Mouse (Mus musculus) erythroid progenitor cell, adult 5-6 weeks (primary cell): ENCODE data around the gene Actn3. TPM values are rescaled to one million over a fixed set of nuclear protein-coding genes. Genes with fewer than 3 reads are reported as not detected.
"Not testable (repeated sequence)": the region's sequence is repeated elsewhere in the genome, so short reads cannot be mapped to it uniquely, and the experiment has no call there.

ENCODE experiments used
- ATAC-seq: replicated peaks from 2 replicates; pipeline ENCODE4 v1.8.0; 2016; ENCODE audit warnings: moderate number of reproducible peaks, mild to moderate bottlenecking, moderate TSS enrichment, inconsistent platforms; ENCODE audit not compliant: poor library complexity, low FRiP score, severe bottlenecking
- total RNA-seq, 2 experiments: library from RNA; stranded (forward) in 1 of 2; stranded (reverse) in 1 of 2; fragments of 150-400 nt in 1 of 2; fragments of 186-747, 209-891 nt in 1 of 2; gene quantifications; 2 replicates each; pipeline versions ENCODE4 v1.2.3 to v1.2.4; 2015 to 2017; ENCODE audit warnings: low replicate concordance in 2 of 2

Gene Actn3
- total RNA-seq (2015; ENCODE audit: low replicate concordance) (not detected in 2 replicates), total RNA-seq (2017; ENCODE audit: low replicate concordance) (0.26 and 0.53 TPM in 2 replicates)

GRCm38 (mm10) chr19:4877785-4878184 is at the start of gene Actn3:
Gene Actn3 (minus strand): TSS chr19:4877909.
- peak; percentile 18 for ATAC-seq

DNA sequence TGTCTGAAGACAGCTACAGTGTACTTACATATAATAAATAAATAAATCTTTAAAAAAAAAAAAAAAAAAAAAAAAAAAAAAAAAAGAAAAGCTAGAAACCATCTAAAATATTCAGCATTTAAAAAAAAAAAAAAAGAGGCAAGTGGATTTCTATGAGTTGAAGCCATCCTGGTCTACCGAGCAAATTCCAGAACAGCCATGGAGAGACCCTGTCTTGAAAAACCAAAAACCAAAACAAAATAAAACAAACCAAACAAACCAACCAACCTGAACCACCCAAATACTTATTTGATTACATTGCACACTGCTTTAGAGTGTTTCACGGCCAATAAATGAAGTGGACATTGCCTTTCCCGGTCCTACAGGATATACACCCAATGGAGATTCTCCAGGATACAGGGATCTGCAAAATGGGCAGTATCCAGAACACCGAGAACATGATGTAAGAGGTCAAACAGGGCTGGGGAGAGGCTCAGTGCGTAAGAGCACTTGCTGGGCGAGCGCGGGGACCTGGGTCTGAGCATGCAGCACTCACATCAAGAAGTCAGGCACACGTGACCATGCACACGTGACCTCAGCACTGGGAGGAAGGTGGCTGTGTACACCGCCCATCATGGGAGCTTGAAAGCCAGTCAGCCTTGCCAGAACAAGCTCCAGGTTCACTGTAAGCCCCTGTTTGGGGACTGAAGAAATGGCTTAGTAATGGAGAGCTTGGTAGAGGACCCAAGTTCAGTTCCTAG is 47.6 kb upstream of the Actn3 start:
- no peak for ATAC-seq

DNA sequence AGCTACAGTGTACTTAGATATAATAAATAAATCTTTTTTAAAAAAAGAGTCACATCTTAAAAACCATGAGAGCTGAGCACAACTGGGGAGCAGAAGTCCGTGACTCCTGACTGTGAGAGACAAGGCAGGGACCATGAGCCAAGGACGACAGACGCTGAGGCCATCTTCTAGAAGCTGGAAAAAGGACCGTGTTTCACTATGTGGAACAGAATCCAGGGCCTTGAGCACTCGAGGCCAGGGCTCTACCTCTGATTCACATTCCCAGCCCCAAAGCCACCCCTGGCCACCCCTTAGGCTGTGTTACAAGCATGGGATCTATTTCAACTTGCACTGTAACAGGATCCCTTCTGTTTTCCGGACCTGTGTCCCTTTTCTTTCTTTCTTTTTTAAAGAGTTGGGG is 41.9 kb upstream of the Actn3 start:
- no peak for ATAC-seq

GRCm38 (mm10) chr19:4916827-4917226 is 39.1 kb upstream of the Actn3 start:
- no peak for ATAC-seq

GRCm38 (mm10) chr19:4915924-4916603 is 38.4 kb upstream of the Actn3 start:
- no peak for ATAC-seq

- no peak for ATAC-seq
Observed at GRCm38 (mm10) chr19:4909376-4909775, 31.7 kb upstream of the Actn3 start.

DNA sequence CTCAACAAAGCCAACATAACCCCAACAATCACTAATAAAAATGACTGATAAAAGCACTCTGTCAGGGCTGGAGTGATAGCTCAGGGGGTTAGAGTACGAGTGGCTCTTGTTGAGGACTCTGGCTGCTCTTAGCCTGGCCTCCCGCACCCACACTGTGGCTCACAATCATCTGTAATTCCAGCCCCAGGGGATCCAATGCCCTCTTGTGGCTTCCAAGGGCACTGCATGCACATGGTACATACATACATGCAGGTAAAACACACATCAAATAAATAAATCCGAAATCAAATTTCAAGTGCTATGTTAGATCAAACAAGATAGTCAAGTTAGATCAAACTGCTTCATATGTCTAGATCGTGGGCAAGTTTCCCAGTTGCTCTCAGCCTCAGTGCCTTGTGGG is 30.4 kb upstream of the Actn3 start:
- ATAC-seq: peak; percentile 75

GRCm38 (mm10) chr19:4905979-4906794 is 28.5 kb upstream of the Actn3 start, which contains the start of gene Bbs1:
Gene Bbs1 (minus strand): TSS chr19:4906628.
- peak; percentile 88 for ATAC-seq

- ATAC-seq: no peak
Observed at GRCm38 (mm10) chr19:4899888-4900287, 22.2 kb upstream of the Actn3 start.

DNA sequence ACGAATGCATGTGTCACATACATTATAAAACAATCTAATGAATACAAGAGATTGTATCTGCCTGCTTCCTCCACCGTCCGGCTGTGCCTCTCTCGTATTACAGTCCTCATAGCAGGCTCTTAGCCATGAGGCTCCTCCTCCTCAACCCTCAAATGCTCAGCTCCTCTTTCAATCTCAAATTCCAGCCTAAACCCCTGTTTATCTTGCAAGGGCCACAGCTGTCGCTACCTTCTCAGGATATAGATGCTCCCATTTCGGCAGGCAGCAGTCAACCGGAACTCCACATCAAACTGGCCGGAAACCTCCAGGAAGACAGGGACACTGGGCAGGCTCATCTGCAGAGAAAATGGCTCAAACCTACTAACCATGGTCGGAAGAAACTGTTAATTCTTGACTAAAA is 21.3 kb upstream of the Actn3 start:
- ATAC-seq: no peak

- ATAC-seq: no peak
Observed at GRCm38 (mm10) chr19:4896780-4897520, 19.2 kb upstream of the Actn3 start.

DNA sequence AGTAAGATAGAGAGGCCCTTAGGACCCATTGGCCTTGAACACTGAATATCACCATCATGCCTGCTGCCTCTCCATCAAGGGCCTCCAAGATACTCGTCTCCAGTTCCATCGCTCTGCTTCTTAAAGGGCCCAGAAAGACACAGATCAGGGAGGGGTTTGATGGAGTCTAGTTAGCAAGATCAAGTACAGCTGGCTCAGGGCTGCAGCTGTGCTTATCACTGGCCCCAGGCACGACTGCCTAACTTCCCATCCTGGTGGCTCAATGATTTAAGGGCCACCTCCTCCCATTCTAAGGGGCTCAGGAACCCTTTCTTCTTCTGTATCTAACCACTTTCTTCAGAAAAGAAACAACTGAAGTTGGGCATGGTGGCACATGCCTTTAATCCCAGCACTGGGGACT is 14.1 kb upstream of the Actn3 start:
- ATAC-seq: peak; percentile 83

DNA sequence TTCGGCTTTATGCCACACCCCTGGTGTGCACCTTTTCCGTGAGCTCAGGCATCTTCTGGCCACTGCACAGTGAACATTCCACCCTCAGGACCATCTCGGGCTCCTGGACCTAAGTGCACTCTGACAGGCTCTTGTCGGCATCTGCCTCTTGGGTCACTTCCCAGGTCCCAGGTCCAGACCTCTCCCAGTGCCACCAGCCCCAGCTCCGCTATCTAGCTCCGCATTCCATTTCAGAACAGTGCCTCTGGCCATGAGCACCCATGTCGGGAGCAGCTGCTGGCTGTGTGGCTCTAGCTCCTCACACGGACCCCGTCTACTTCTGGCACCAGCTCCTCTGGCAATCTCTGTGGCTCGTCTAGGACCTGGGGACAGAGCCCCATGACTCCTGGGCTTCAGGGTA is 12.1 kb upstream of the Actn3 start:
- ATAC-seq: no peak

DNA sequence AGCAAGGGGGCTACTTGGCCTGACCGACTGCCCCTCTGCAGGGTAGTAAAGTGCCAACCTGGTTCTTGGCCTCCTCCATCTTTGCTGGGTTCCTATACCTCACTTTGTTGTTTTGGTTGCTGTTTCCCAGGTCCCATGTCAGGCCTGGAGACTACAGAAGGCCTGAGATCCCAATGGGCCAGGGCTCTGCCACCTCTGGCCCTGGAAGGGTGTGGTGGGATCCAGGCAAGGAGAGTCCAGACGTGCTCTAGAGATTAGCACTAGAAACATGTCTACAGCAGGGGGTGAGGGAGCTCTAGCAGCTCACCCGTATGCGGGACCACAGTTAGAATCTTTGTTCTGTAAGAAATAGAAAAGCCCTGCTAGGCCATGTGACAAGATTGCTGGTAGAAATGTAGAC is 6.3 kb upstream of the Actn3 start:
- ATAC-seq: peak; percentile 88

- ATAC-seq: no peak
Observed at GRCm38 (mm10) chr19:4879324-4879703, 1.6 kb upstream of the Actn3 start.

GRCm38 (mm10) chr19:4878405-4879323 is 955 bp upstream of the Actn3 start, which contains the start of gene Zdhhc24:
Gene Zdhhc24 (plus strand): TSS chr19:4878668.
- ATAC-seq: peak; percentile 96

DNA sequence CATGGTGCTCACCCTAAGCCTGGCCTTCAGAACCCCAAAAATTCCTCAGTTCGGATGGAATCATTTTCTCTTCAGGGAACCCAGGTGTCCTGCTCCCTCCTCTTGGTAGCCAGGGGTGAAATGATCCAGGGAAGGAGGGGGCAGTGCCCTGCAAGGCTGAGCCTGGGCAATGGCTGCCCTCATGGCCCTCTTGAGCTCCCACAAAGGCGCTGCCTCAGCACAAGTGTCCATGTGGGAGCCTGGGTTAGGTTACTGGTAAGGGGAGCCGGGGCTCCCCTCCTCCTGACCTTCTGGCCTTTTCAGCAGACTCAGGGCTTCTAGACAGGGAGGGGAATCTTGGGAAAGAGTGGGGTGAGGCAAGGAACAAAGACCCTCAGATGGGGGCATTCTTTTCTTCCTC is 954 bp downstream of the Actn3 start:
- no peak for ATAC-seq

DNA sequence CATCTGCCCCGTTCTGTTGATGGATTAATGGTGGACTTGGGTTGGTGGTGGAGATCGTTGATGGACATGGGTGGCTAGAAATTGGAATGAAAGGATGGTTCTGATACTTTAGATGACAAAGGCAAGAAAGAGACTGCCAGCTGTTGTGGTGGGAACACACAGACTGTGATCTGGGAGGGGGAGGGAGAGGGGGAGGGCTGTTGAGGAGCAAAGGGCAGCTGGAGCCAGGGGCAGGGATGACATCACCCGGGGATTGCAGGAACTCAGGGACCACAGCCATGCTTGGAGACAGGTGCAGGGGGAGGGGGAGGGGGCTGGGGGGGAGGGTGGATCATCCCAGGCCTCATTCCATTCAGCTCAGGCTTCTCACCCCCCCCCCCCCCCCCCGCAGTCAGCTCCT is 1.5 kb downstream of the Actn3 start:
- ATAC-seq: no peak

DNA sequence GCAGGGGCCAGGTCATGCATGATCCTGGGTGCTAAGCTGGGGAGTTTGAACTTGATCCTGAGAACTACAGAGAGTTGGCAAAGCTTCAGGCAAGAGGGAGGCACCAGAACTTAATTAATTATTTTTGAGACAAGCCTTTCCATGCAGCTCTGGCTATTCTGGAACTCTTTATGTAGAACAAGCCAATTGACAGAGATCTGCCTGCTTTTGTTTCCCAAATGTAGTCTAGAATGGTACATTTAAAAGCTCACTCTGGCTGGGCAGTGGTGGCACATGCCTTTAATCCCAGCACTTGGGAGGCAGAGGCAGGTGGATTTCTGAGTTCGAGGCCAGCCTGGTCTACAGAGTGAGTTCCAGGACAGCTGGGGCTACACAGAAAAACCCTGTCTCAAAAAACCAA is 3.1 kb downstream of the Actn3 start:
- not testable (repeated sequence) for ATAC-seq
